Comparison of ENCODE assay signal across 11 mouse cellular contexts in the genomic region with DNA sequence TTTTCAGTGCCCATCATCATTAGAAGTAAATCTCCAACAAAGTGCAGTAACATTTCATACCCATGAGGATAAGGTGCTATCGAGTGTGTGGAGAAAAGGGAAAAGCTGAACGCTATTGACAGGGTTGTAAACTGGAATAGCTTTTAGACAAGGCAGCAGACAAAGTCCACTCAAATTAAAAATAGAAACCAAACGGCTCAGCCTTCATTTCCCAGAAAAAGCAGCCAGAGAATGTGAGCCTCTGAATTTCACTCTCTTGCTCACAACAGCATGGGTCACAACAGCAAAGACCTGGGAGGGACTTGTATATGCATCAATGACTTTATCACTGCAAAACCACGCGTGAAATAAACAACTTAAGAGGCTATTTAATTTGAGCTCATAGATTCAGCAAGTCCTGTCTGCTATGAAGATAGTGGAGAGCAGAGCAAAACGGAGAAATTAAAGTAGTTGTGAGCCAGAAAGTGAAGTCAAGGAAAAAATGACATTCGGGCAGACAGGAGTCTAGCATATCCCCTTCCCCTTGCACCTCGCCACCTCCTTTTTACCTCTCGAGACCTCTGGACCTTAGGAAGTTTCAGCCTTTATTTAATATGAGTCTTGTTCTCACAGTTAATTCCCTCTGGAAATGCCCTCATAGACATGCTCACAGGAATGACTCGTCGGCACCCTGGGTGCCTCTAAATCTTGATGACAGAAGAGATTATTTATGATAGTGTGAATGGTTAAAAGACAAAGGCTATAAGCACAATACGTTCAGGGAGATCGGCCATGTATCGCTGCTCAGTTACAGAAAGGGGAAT.
A peak's percentile ranks its signal among the peaks of the same experiment; 100 is the strongest.
DNase-seq lines count a peak whose midpoint lies in the region; ATAC-seq lines count a peak whose summit lies in the region.
"Had no signal": no experiment of that assay in that cellular context is flagged by ENCODE, and none has a peak within 500 bp of the region (broad histone marks: within the 10 kb centered on the region; RNA-seq: fewer than 3 reads in every experiment).

No protein-coding gene starts in this region.

- no peaks in the 10 kb centered on the region for H3K27me3 ChIP-seq in heart, embryonic 10.5 days (ENCODE audit: insufficient read depth, poor library complexity, severe bottlenecking)
- H3K27me3 ChIP-seq in neural tube, embryonic 11.5 days (ENCODE audit: control insufficient read depth, insufficient read depth, low read length): no peaks in the 10 kb centered on the region
- H3K27me3 ChIP-seq: liver, embryonic 15.5 days had no signal

- intact Hi-C loops in heart, postnatal 14 days (cut with DNase I): no loop called here

- no peak for DNase-seq in heart, embryonic 10.5 days (ENCODE audit: low spot score)
- no peak for DNase-seq in heart, postnatal 14 days
- peak; percentile 16 for DNase-seq in neural tube, embryonic 11.5 days (ENCODE audit: low spot score)
- DNase-seq in neural tube, embryonic 10.5 days (ENCODE audit: extremely low spot score, low spot score): no peak
- DNase-seq in mesoderm, embryonic 11.5 days (ENCODE audit: low read depth, low spot score): peak; percentile 31
- DNase-seq in urinary bladder, adult 18-20 months (ENCODE audit: low spot score in 2 of 2): no peak
- DNase-seq in spleen, postnatal 10 days (ENCODE audit: low spot score in 2 of 2): no peak
- DNase-seq: kidney, adult 8-10 months had no signal

- H3K27ac ChIP-seq in heart, embryonic 10.5 days: peak overlapping the region; percentile 10; the same call in 1 of the 2 replicates
- no peak overlapping the region for H3K27ac ChIP-seq in neural tube, embryonic 11.5 days (ENCODE audit: low read depth, low read length)
- H3K27ac ChIP-seq: liver, embryonic 15.5 days had no signal

- 69% methylated on average over 14 of the region's 14 CpGs for WGBS in heart, embryonic 10.5 days
- 40% methylated on average over 14 of the region's 14 CpGs for WGBS in neural tube, embryonic 11.5 days

- peak overlapping the region; percentile 22; the same call in 1 of the 2 replicates for H3K9ac ChIP-seq in neural tube, embryonic 11.5 days (ENCODE audit: low read length)
- H3K9ac ChIP-seq: liver, embryonic 15.5 days had no signal

- H3K4me3 ChIP-seq in heart, embryonic 10.5 days: no peak overlapping the region
- H3K4me3 ChIP-seq in neural tube, embryonic 11.5 days (ENCODE audit: low read depth, low read length): no peak overlapping the region
- H3K4me3 ChIP-seq: erythroblast, embryonic 14.5 days; liver, embryonic 15.5 days had no signal

- H3K4me1 ChIP-seq in heart, embryonic 10.5 days: no peaks in the 10 kb centered on the region
- no peaks in the 10 kb centered on the region; the same call in 1 of the 2 replicates for H3K4me1 ChIP-seq in neural tube, embryonic 11.5 days (ENCODE audit: control insufficient read depth, insufficient read depth, low read length)
- H3K4me1 ChIP-seq: liver, embryonic 15.5 days had no signal

- ATAC-seq in neural tube, embryonic 11.5 days (ENCODE audit: insufficient read depth, low FRiP score, low TSS enrichment): peak; percentile 76
- ATAC-seq in megakaryocyte progenitor cell, adult 5-6 weeks (replicated peaks; ENCODE audit: poor library complexity): no peak

- no peaks in the 10 kb centered on the region for H3K36me3 ChIP-seq in heart, embryonic 10.5 days
- no peaks in the 10 kb centered on the region for H3K36me3 ChIP-seq in neural tube, embryonic 11.5 days (ENCODE audit: control insufficient read depth, insufficient read depth, low read length)
- H3K36me3 ChIP-seq: liver, embryonic 15.5 days had no signal

- no peaks in the 10 kb centered on the region for H3K9me3 ChIP-seq in heart, embryonic 10.5 days
- H3K9me3 ChIP-seq in neural tube, embryonic 11.5 days (ENCODE audit: control insufficient read depth, low read length): no peaks in the 10 kb centered on the region
- H3K9me3 ChIP-seq: liver, embryonic 15.5 days had no signal

- H3K4me2 ChIP-seq in neural tube, embryonic 11.5 days (ENCODE audit: low read depth): peak overlapping the region; percentile 24
- H3K4me2 ChIP-seq: liver, embryonic 15.5 days had no signal

Comparison
In these comparisons a context has a peak if more than half of its experiments do, and no peak if none do; other contexts are left out.
1. DNase-seq: peak in neural tube, embryonic 11.5 days (single experiment) and mesoderm, embryonic 11.5 days (single experiment); none in heart, embryonic 10.5 days (single experiment), heart, postnatal 14 days (0 of 2), neural tube, embryonic 10.5 days (single experiment), urinary bladder, adult 18-20 months (0 of 2) and spleen, postnatal 10 days (0 of 2).